Mouse (Mus musculus) E14TG2a.4 (cell line): ENCODE measurements around the gene Galnt9.

Experiments
- CTCF ChIP-seq: conservative IDR thresholded peaks from 2 replicates; pipeline ENCODE4 v1.5.1; 2014; ENCODE audit warnings: low read length
- POU5F1 ChIP-seq: IDR thresholded peaks from 2 replicates; pipeline ENCODE4 v1.6.1; 2014; ENCODE audit warnings: low read length, borderline replicate concordance

GRCm38 (mm10) chr5:110503361-110503760 lies 40.8 kb upstream of the Galnt9 start:
- TF ChIP-seq POU5F1 (no peak), CTCF (no peak)
